Mouse (Mus musculus): ENCODE data around the gene Zfp318.

Zfp318 gene

GRCm38 (mm10) chr17:46383294-46384060 is at the start of gene Zfp318:
TSS of gene Zfp318 (plus strand) at chr17:46383731.
- DNase-seq = peak; percentile 99

- DNase-seq = no peak
These were observed 47.1 kb upstream of the Zfp318 start for GRCm38 (mm10) chr17:46336475-46336874.

- DNase-seq = no peak
These were observed 42.3 kb upstream of the Zfp318 start for GRCm38 (mm10) chr17:46341208-46341607.

GRCm38 (mm10) chr17:46351026-46351700 is 32.4 kb upstream of the Zfp318 start:
- DNase-seq = peak; percentile 62

- DNase-seq = no peak
These were observed 11.7 kb upstream of the Zfp318 start for GRCm38 (mm10) chr17:46371783-46372182.

- no peak for DNase-seq
These were observed 5.0 kb upstream of the Zfp318 start for GRCm38 (mm10) chr17:46378564-46378963.

- peak; percentile 54 for DNase-seq
These were observed 700 bp downstream of the Zfp318 start for GRCm38 (mm10) chr17:46384061-46384801.

- DNase-seq = no peak
These were observed 4.7 kb downstream of the Zfp318 start for GRCm38 (mm10) chr17:46388200-46388599.

- DNase-seq = peak; percentile 48
These were observed 9.5 kb downstream of the Zfp318 start for GRCm38 (mm10) chr17:46393012-46393411.

GRCm38 (mm10) chr17:46394631-46395030 is 11.1 kb downstream of the Zfp318 start:
- no peak for DNase-seq

GRCm38 (mm10) chr17:46408478-46408877 is 24.9 kb downstream of the Zfp318 start:
- no peak for DNase-seq

- DNase-seq = no peak
These were observed 35.1 kb downstream of the Zfp318 start for GRCm38 (mm10) chr17:46418628-46419027.

GRCm38 (mm10) chr17:46419717-46420116 is 36.2 kb downstream of the Zfp318 start:
- no peak for DNase-seq

- no peak for DNase-seq
These were observed 43.0 kb downstream of the Zfp318 start for GRCm38 (mm10) chr17:46426496-46426895.

- no peak for DNase-seq
These were observed 45.4 kb downstream of the Zfp318 start, which contains the start of gene Crip3 for GRCm38 (mm10) chr17:46428761-46429414. TSS of gene Crip3 (plus strand) at chr17:46428926.

GRCm38 (mm10) chr17:46433627-46434026 is 50.1 kb downstream of the Zfp318 start:
- peak; percentile 56 for DNase-seq

- peak; percentile 57 for DNase-seq
These were observed 53.3 kb downstream of the Zfp318 start for GRCm38 (mm10) chr17:46436672-46437366.

GRCm38 (mm10) chr17:46438298-46438873 is 54.9 kb downstream of the Zfp318 start, which contains the start of gene Slc22a7:
TSS of gene Slc22a7 (minus strand) at chr17:46438457.
- DNase-seq = peak; percentile 45

- no peak for DNase-seq
These were observed 55.6 kb downstream of the Zfp318 start for GRCm38 (mm10) chr17:46439176-46439575.

GRCm38 (mm10) chr17:46444839-46445579 is 61.5 kb downstream of the Zfp318 start:
- no peak for DNase-seq

GRCm38 (mm10) chr17:46446264-46446663 is 62.7 kb downstream of the Zfp318 start:
- DNase-seq = no peak
